Comparison of ENCODE assay signal across 27 mouse cellular contexts in the genomic region with DNA sequence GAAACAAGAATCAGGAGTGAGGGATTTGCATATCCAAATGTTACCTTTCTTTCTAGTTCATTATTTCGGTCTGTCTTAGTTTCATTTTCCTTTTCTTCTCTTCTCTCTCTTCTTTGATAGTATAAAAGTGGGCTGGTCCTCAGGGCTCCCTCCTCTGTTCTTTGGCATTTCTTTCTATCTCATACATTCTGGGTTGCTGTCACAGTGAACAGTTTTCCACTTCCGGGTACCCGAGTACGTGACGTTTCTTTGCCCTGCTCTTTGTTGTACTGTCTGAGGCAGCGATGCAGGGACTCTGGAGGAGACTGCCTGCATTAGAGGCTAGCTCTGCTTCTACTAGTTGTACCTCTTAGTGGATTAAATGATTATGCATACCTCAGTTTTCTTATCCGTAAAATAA. TPM values are rescaled to one million over a fixed set of nuclear protein-coding genes. Genes with fewer than 3 reads are reported as not detected.
A peak's percentile ranks its signal among the peaks of the same experiment; 100 is the strongest.
DNase-seq lines count a peak whose midpoint lies in the region; ATAC-seq and TF ChIP-seq lines count a peak whose summit lies in the region.
"Had no signal": no experiment of that assay in that cellular context is flagged by ENCODE, and none has a peak within 500 bp of the region (broad histone marks: within the 10 kb centered on the region; RNA-seq: fewer than 3 reads in every experiment).

No protein-coding gene starts in this region.

- ATAC-seq in liver, postnatal 0 days: no peak
- no peak for ATAC-seq in liver, embryonic 11.5 days (replicated peaks; ENCODE audit: low FRiP score)
- no peak for ATAC-seq in hindbrain, embryonic 16.5 days
- ATAC-seq: activated CD4-positive, CD25-positive, alpha-beta regulatory T cell, adult 4 months; forebrain, embryonic 14.5 days; forebrain, embryonic 16.5 days; Patski had no signal

- no peak for DNase-seq in liver, postnatal 0 days
- no peak for DNase-seq in liver, embryonic 11.5 days (ENCODE audit: low spot score)
- DNase-seq in A20 (ENCODE audit: low read depth, low spot score): peak; percentile 77
- DNase-seq in CD4-positive helper T cell, adult 2 months (ENCODE audit: low read depth, low spot score): peak; percentile 31
- DNase-seq in induced T-regulatory cell, adult 2 months (ENCODE audit: low read depth): peak; percentile 29
- no peak for DNase-seq in cerebellum, postnatal 10 days
- DNase-seq: adrenal gland, adult 8-10 months; adrenal gland, postnatal 14 days; adrenal gland, postnatal 36 days; B cell, adult 2 months; cerebellum, adult 11-12 months; cerebellum, adult 2 months; cerebellum, adult 9-10 months; cerebellum, postnatal 14 days; cerebellum, postnatal 36 days; embryo, embryonic 11 days had no signal

- peaks cover 55% of the 10 kb centered on the region for H3K36me3 ChIP-seq in liver, postnatal 0 days (replicated peaks; ENCODE audit: insufficient read depth, low read length)
- H3K36me3 ChIP-seq in liver, embryonic 11.5 days (ENCODE audit: control insufficient read depth, insufficient read depth, low read length): peaks cover 12% of the 10 kb centered on the region; the same call in 1 of the 2 replicates
- H3K36me3 ChIP-seq in hindbrain, embryonic 16.5 days (ENCODE audit: control insufficient read depth, insufficient read depth, low read length): peaks cover 24% of the 10 kb centered on the region

- H3K27me3 ChIP-seq in liver, postnatal 0 days (ENCODE audit: insufficient read depth, low read length): no peaks in the 10 kb centered on the region
- no peaks in the 10 kb centered on the region for H3K27me3 ChIP-seq in liver, embryonic 11.5 days (replicated peaks; ENCODE audit: control insufficient read depth, insufficient read depth, low read length)
- no peaks in the 10 kb centered on the region for H3K27me3 ChIP-seq in hindbrain, embryonic 16.5 days (replicated peaks; ENCODE audit: control insufficient read depth, insufficient read depth, low read length)
- H3K27me3 ChIP-seq: embryonic facial prominence, embryonic 13.5 days; embryonic facial prominence, embryonic 15.5 days; forebrain, embryonic 12.5 days; Patski had no signal

- no peak overlapping the region for H3K9ac ChIP-seq in liver, postnatal 0 days (replicated peaks)
- H3K9ac ChIP-seq in liver, embryonic 11.5 days (ENCODE audit: low read depth, low read length): no peak overlapping the region
- no peak overlapping the region for H3K9ac ChIP-seq in hindbrain, embryonic 16.5 days (ENCODE audit: low read depth, low read length)
- H3K9ac ChIP-seq: embryonic facial prominence, embryonic 13.5 days; embryonic facial prominence, embryonic 15.5 days; forebrain, embryonic 12.5 days had no signal

- no peak for TF ChIP-seq CTCF in liver, postnatal 0 days (IDR thresholded peaks at IDR 0.05; ENCODE audit: low read depth)

- H3K27ac ChIP-seq in liver, postnatal 0 days (ENCODE audit: low read depth): peak overlapping the region; percentile 66
- no peak overlapping the region for H3K27ac ChIP-seq in liver, embryonic 11.5 days (ENCODE audit: low read depth, low read length)
- no peak overlapping the region for H3K27ac ChIP-seq in hindbrain, embryonic 16.5 days (ENCODE audit: low read depth, low read length)
- H3K27ac ChIP-seq: embryonic facial prominence, embryonic 13.5 days; embryonic facial prominence, embryonic 15.5 days; forebrain, embryonic 10.5 days; forebrain, embryonic 12.5 days had no signal

- TF ChIP-seq EP300 in liver, postnatal 0 days (IDR thresholded peaks at IDR 0.05; ENCODE audit: low read depth): no peak

- no peak overlapping the region for H3K4me2 ChIP-seq in liver, postnatal 0 days (ENCODE audit: low read depth, low read length)
- H3K4me2 ChIP-seq in liver, embryonic 11.5 days: no peak overlapping the region
- H3K4me2 ChIP-seq in hindbrain, embryonic 16.5 days (ENCODE audit: low read length): no peak overlapping the region
- H3K4me2 ChIP-seq: embryonic facial prominence, embryonic 13.5 days; embryonic facial prominence, embryonic 15.5 days; forebrain, embryonic 12.5 days had no signal

- 78% methylated on average over 7 of the region's 7 CpGs for WGBS in liver, postnatal 0 days (ENCODE audit: insufficient replicate concordance)
- 90% methylated on average over 7 of the region's 7 CpGs for WGBS in liver, embryonic 11.5 days
- 90% methylated on average over 7 of the region's 7 CpGs for WGBS in hindbrain, embryonic 16.5 days

- no peaks in the 10 kb centered on the region for H3K9me3 ChIP-seq in liver, postnatal 0 days (ENCODE audit: low read length)
- H3K9me3 ChIP-seq in liver, embryonic 11.5 days (ENCODE audit: control insufficient read depth, low read length): no peaks in the 10 kb centered on the region
- H3K9me3 ChIP-seq in hindbrain, embryonic 16.5 days (ENCODE audit: control insufficient read depth, low read length): no peaks in the 10 kb centered on the region
- H3K9me3 ChIP-seq: embryonic facial prominence, embryonic 13.5 days; embryonic facial prominence, embryonic 15.5 days; forebrain, embryonic 10.5 days; forebrain, embryonic 12.5 days; G1E had no signal

- H3K4me1 ChIP-seq in liver, postnatal 0 days (ENCODE audit: insufficient read depth): no peaks in the 10 kb centered on the region; the same call in 1 of the 2 replicates
- H3K4me1 ChIP-seq in liver, embryonic 11.5 days (replicated peaks; ENCODE audit: control insufficient read depth, insufficient read depth, low read length): no peaks in the 10 kb centered on the region
- H3K4me1 ChIP-seq in hindbrain, embryonic 16.5 days (ENCODE audit: control insufficient read depth, insufficient read depth, low read depth, low read length): no peaks in the 10 kb centered on the region; the same call in 1 of the 2 replicates
- H3K4me1 ChIP-seq: embryonic facial prominence, embryonic 13.5 days; embryonic facial prominence, embryonic 15.5 days; forebrain, embryonic 10.5 days; forebrain, embryonic 12.5 days had no signal

- H3K4me3 ChIP-seq in liver, postnatal 0 days (ENCODE audit: low read depth, low read length): no peak overlapping the region
- H3K4me3 ChIP-seq in liver, embryonic 11.5 days (ENCODE audit: low read depth, low read length): no peak overlapping the region
- no peak overlapping the region for H3K4me3 ChIP-seq in hindbrain, embryonic 16.5 days (ENCODE audit: low read length)
- H3K4me3 ChIP-seq: embryonic facial prominence, embryonic 13.5 days; embryonic facial prominence, embryonic 15.5 days; erythroblast, embryonic 14.5 days; forebrain, embryonic 10.5 days; forebrain, embryonic 12.5 days had no signal

RNA-seq across cellular contexts. Expression of a gene that starts 11.8 kb away (rescaled TPM):
- 8.5 and 9.8 TPM in 2 replicates for polyA plus RNA-seq in liver, postnatal 0 days (2015; fragmentation: Nextera tagmentation; extraction: Ambion mirVana)
- 30.8 and 33.4 TPM in 2 replicates for polyA plus RNA-seq in liver, embryonic 11.5 days (2014; fragmentation: Nextera tagmentation; extraction: Ambion mirVana)
- 57.1 and 62.5 TPM in 2 replicates for polyA plus RNA-seq in hindbrain, embryonic 16.5 days (2015; fragmentation: Nextera tagmentation; extraction: Ambion mirVana)

RNA-seq across cellular contexts. Expression of a gene that starts 12.1 kb away (rescaled TPM):
- polyA plus RNA-seq in liver, postnatal 0 days (2015; fragmentation: Nextera tagmentation; extraction: Ambion mirVana): 25.2 and 29.6 TPM in 2 replicates
- 48.1 and 52.1 TPM in 2 replicates for polyA plus RNA-seq in liver, embryonic 11.5 days (2014; fragmentation: Nextera tagmentation; extraction: Ambion mirVana)
- polyA plus RNA-seq in hindbrain, embryonic 16.5 days (2015; fragmentation: Nextera tagmentation; extraction: Ambion mirVana): 103 and 113 TPM in 2 replicates

Comparison
In these comparisons a context has a peak if more than half of its experiments do, and no peak if none do; other contexts are left out.
1. DNase-seq: peak in A20 (single experiment), CD4-positive helper T cell, adult 2 months (single experiment) and induced T-regulatory cell, adult 2 months (single experiment); none in liver, postnatal 0 days (single experiment), liver, embryonic 11.5 days (single experiment) and cerebellum, postnatal 10 days (0 of 2).